Mouse (Mus musculus) neutrophil, adult 5-6 weeks (primary cell): ENCODE data around the gene Ermap. TPM values are rescaled to one million over a fixed set of nuclear protein-coding genes. Genes with fewer than 3 reads are reported as not detected.
A peak's percentile ranks its signal among the peaks of the same experiment; 100 is the strongest.

ENCODE experiments used
- ATAC-seq: fragments of 151-379, 151-347 bp; 2 replicates; pipeline ENCODE4 v1.8.0; 2017; ENCODE audit warnings: mild to moderate bottlenecking, moderate TSS enrichment; ENCODE audit not compliant: insufficient number of reproducible peaks, poor library complexity, low FRiP score, severe bottlenecking; ENCODE audit errors: extremely low read depth
- total RNA-seq: library from RNA; stranded (forward); fragments of 200-1000 nt; gene quantifications from 2 replicates; pipeline ENCODE4 v1.2.3, GENCODE M21; 2017

The Ermap gene
- 0.12 and 0.49 TPM in 2 replicates for total RNA-seq

GRCm38 (mm10) chr4:119189864-119190263 lies at the start of gene Ermap:
Gene Ermap (minus strand): TSS chr4:119190011.
- no peak for ATAC-seq

GRCm38 (mm10) chr4:119239181-119239682 lies 49.4 kb upstream of the Ermap start:
- ATAC-seq: peak; percentile 84

- ATAC-seq: no peak
These were observed 48.9 kb upstream of the Ermap start for GRCm38 (mm10) chr4:119238661-119239060.

GRCm38 (mm10) chr4:119234348-119234747 lies 44.5 kb upstream of the Ermap start:
- ATAC-seq: no peak

GRCm38 (mm10) chr4:119233256-119233901 lies 43.6 kb upstream of the Ermap start:
- ATAC-seq: no peak

- peak; percentile 99 for ATAC-seq
These were observed 42.8 kb upstream of the Ermap start, which contains the start of the genes AU022252 and P3h1 for GRCm38 (mm10) chr4:119232410-119233255. Gene AU022252 (minus strand): TSS chr4:119232712. Gene P3h1 (plus strand): TSS chr4:119232915.

- ATAC-seq: no peak
These were observed 36.9 kb upstream of the Ermap start for GRCm38 (mm10) chr4:119226751-119227150.

GRCm38 (mm10) chr4:119225719-119226118 lies 35.9 kb upstream of the Ermap start:
- no peak for ATAC-seq

- no peak for ATAC-seq
These were observed 34.7 kb upstream of the Ermap start for GRCm38 (mm10) chr4:119224534-119224933.

- peak; percentile 58; the same call in 1 of the 2 replicates for ATAC-seq
These were observed 33.9 kb upstream of the Ermap start for GRCm38 (mm10) chr4:119223696-119224095.

- no peak for ATAC-seq
These were observed 28.4 kb upstream of the Ermap start, which contains the start of gene Tmem269 for GRCm38 (mm10) chr4:119218169-119218568. Gene Tmem269 (minus strand): TSS chr4:119218217.

- ATAC-seq: no peak
These were observed 26.9 kb upstream of the Ermap start for GRCm38 (mm10) chr4:119216667-119217066.

- ATAC-seq: peak; percentile 61
These were observed 14.9 kb upstream of the Ermap start for GRCm38 (mm10) chr4:119204672-119205071.

GRCm38 (mm10) chr4:119198105-119198504 lies 8.3 kb upstream of the Ermap start:
- ATAC-seq: no peak

GRCm38 (mm10) chr4:119195582-119196320 lies 5.9 kb upstream of the Ermap start:
- no peak; the same call in 1 of the 2 replicates for ATAC-seq

GRCm38 (mm10) chr4:119194909-119195581 lies 5.2 kb upstream of the Ermap start, which contains the start of gene Svbp:
Gene Svbp (plus strand): TSS chr4:119195306.
- peak; percentile 82 for ATAC-seq

- no peak for ATAC-seq
These were observed 2.9 kb upstream of the Ermap start for GRCm38 (mm10) chr4:119192757-119193156.

- ATAC-seq: no peak
These were observed 1.5 kb upstream of the Ermap start for GRCm38 (mm10) chr4:119191273-119191672.
